Mouse (Mus musculus) olfactory bulb, adult 2 months (tissue): ENCODE results near the gene Pkib. TPM values are rescaled to one million over a fixed set of nuclear protein-coding genes. Genes with fewer than 3 reads are reported as not detected.
A peak's percentile ranks its signal among the peaks of the same experiment; 100 is the strongest.

Experiments
- H3K27ac ChIP-seq: fragments of 200-500 bp; 2 replicates; pipeline ENCODE4 v1.5.1; 2012; ENCODE audit warnings: low read depth, low read length; ENCODE audit not compliant: insufficient read depth
- H3K4me1 ChIP-seq: fragments of 200-500 bp; 2 replicates; pipeline ENCODE4 v1.6.1; 2012; ENCODE audit warnings: low read length; ENCODE audit not compliant: control insufficient read depth, insufficient read depth
- H3K4me3 ChIP-seq: fragments of 200-500 bp; 2 replicates; pipeline ENCODE4 v1.5.1; 2012; ENCODE audit warnings: mild to moderate bottlenecking, low read depth, low read length, moderate library complexity; ENCODE audit not compliant: insufficient read depth
- CTCF ChIP-seq: fragments of 200-500 bp; IDR thresholded peaks from 2 replicates; pipeline ENCODE4 v1.5.1; 2012; ENCODE audit warnings: low read depth, mild to moderate bottlenecking, low read length, moderate library complexity; ENCODE audit not compliant: insufficient read depth
- POLR2A ChIP-seq: fragments of 200-500 bp; IDR thresholded peaks from 2 replicates; pipeline ENCODE4 v1.6.1; 2012; ENCODE audit warnings: mild to moderate bottlenecking, low read depth, low read length, moderate library complexity; ENCODE audit not compliant: insufficient read depth
- WGBS: fragments of 180-500 bp; shearing (Covaris S2); methylation state at CpG from one replicate; pipeline ENCODE4 v1.1.7; 2018; 5-methylcytosine and 5-hydroxymethylcytosine counted together
- polyA plus RNA-seq: library from polyadenylated mRNA; stranded (reverse); fragments of >200 nt; gene quantifications from 2 replicates; pipeline ENCODE4 v1.2.4, GENCODE M21; 2012; ENCODE audit warnings: low replicate concordance; ENCODE audit not compliant: missing spikeins, insufficient read depth, insufficient read length

Pkib gene
- polyA plus RNA-seq, 1 experiment: not detected

DNA sequence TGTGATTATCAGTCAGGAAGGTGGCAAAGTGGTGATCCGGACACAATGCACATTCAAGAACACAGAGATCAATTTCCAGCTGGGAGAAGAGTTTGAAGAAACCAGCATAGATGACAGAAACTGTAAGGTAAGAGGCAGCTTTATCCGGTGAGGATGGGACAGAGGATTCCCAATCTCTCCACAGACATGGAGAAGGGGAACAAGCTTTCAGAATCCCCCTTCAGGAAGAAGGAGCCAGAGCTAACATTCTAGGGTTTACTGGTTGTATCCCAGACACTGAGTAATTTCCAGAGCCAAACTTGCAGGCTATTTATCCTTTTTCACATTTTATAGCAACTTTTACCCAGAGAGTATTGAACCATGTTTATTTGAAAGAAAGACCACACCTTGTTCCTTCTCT lies 153.8 kb downstream of the Pkib start:
- TF ChIP-seq POLR2A: no peak
- no peak for TF ChIP-seq CTCF
- Histone ChIP-seq H3K27ac (no peak overlapping the region), H3K4me1 (no peaks in the 10 kb centered on the region; the same call in 1 of the 2 replicates), H3K4me3 (peak overlapping the region; percentile 7; the same call in 1 of the 2 replicates)
- 47% methylated on average over 2 of the region's 2 CpGs for WGBS

Other genes starting within 250 kb of the Pkib start
- gene Hsf2, start 145.6 kb upstream of the Pkib start, polyA plus RNA-seq: not detected in 2 replicates
- 179 and 1,210 TPM in 2 replicates for gene Serinc1, start 99.5 kb upstream of the Pkib start, polyA plus RNA-seq
- gene Fabp7, start 152.9 kb downstream of the Pkib start, polyA plus RNA-seq: 523 TPM in 1 of 2 replicates, not detected in the other
- gene Smpdl3a, start 162.4 kb downstream of the Pkib start, polyA plus RNA-seq: not detected in 2 replicates